Mouse (Mus musculus): ENCODE measurements at regions not wholly inside any gene's neighbourhood (a gene's known extent, or its start where the extent isn't known, plus 50 kb on each side); places are given as distances from the start of the nearest gene placed in this dataset.
A peak's percentile ranks its signal among the peaks of the same experiment; 100 is the strongest.

GRCm38 (mm10) chr1:45575131-45575530 lies 72.0 kb upstream of the Col5a2 start:
- WGBS = 20% methylated on average over 3 of the region's 3 CpGs
- Histone ChIP-seq H3K36me3 (no peaks in the 10 kb centered on the region), H3K4me3 (no peak overlapping the region), H3K27ac (no peak overlapping the region), H3K27me3 (no peaks in the 10 kb centered on the region), H3K9me3 (no peaks in the 10 kb centered on the region), H3K4me2 (replicated peaks) (no peak overlapping the region), H3K9ac (no peak overlapping the region), H3K4me1 (no peaks in the 10 kb centered on the region)
- ATAC-seq (ENCODE audit: insufficient number of reproducible peaks, insufficient read depth, low FRiP score, low TSS enrichment) = no peak

- no peaks in the 10 kb centered on the region for H3K36me3 ChIP-seq
- H3K9me3 ChIP-seq = no peaks in the 10 kb centered on the region
- no peaks in the 10 kb centered on the region for H3K4me1 ChIP-seq
- H3K27ac ChIP-seq = no peak overlapping the region
- 80% methylated on average over 1 of the region's 1 CpGs for WGBS
- H3K27me3 ChIP-seq = no peaks in the 10 kb centered on the region
- no peak overlapping the region for H3K9ac ChIP-seq
- no peak overlapping the region for H3K4me2 ChIP-seq (replicated peaks)
- no peak for ATAC-seq (ENCODE audit: insufficient number of reproducible peaks, insufficient read depth, low FRiP score, low TSS enrichment)
- H3K4me3 ChIP-seq = no peak overlapping the region
These were observed 77.4 kb upstream of the Col5a2 start for GRCm38 (mm10) chr1:45580466-45580865.

- H3K27me3 ChIP-seq = no peaks in the 10 kb centered on the region
- no peak overlapping the region for H3K27ac ChIP-seq
- H3K9ac ChIP-seq = no peak overlapping the region
- no peaks in the 10 kb centered on the region for H3K9me3 ChIP-seq
- H3K36me3 ChIP-seq = no peaks in the 10 kb centered on the region
- H3K4me1 ChIP-seq = no peaks in the 10 kb centered on the region
- H3K4me2 ChIP-seq (replicated peaks) = no peak overlapping the region
- WGBS = 74% methylated on average over 9 of the region's 9 CpGs
- H3K4me3 ChIP-seq = no peak overlapping the region
- no peak for ATAC-seq (ENCODE audit: insufficient number of reproducible peaks, insufficient read depth, low FRiP score, low TSS enrichment)
These were observed 84.4 kb upstream of the Col5a2 start for GRCm38 (mm10) chr1:45587351-45588025.

GRCm38 (mm10) chr1:45597316-45597715 lies 94.2 kb upstream of the Col5a2 start:
- Histone ChIP-seq H3K4me3 (no peak overlapping the region), H3K4me1 (no peaks in the 10 kb centered on the region), H3K36me3 (no peaks in the 10 kb centered on the region), H3K9me3 (no peaks in the 10 kb centered on the region), H3K27me3 (no peaks in the 10 kb centered on the region), H3K9ac (no peak overlapping the region), H3K4me2 (replicated peaks) (no peak overlapping the region), H3K27ac (0 out of 2 replicates have a peak overlapping the region, but pooled peaks have one; percentile 41)
- no peak for ATAC-seq (ENCODE audit: insufficient number of reproducible peaks, insufficient read depth, low FRiP score, low TSS enrichment)
- WGBS = 24% methylated on average over 2 of the region's 2 CpGs

GRCm38 (mm10) chr1:45599421-45599820 lies 96.3 kb upstream of the Col5a2 start:
- Histone ChIP-seq H3K27me3 (no peaks in the 10 kb centered on the region), H3K9ac (no peak overlapping the region), H3K36me3 (no peaks in the 10 kb centered on the region), H3K9me3 (no peaks in the 10 kb centered on the region), H3K4me3 (no peak overlapping the region), H3K4me1 (no peaks in the 10 kb centered on the region), H3K27ac (0 out of 2 replicates have a peak overlapping the region, but pooled peaks have one; percentile 50), H3K4me2 (replicated peaks) (no peak overlapping the region)
- WGBS = 32% methylated on average over 1 of the region's 1 CpGs
- ATAC-seq (ENCODE audit: insufficient number of reproducible peaks, insufficient read depth, low FRiP score, low TSS enrichment) = no peak

- no peaks in the 10 kb centered on the region for H3K27me3 ChIP-seq
- H3K36me3 ChIP-seq = no peaks in the 10 kb centered on the region
- no peaks in the 10 kb centered on the region for H3K4me1 ChIP-seq
- no peak overlapping the region for H3K9ac ChIP-seq
- no peak overlapping the region for H3K4me3 ChIP-seq
- H3K9me3 ChIP-seq = no peaks in the 10 kb centered on the region
- H3K27ac ChIP-seq = peak overlapping the region; percentile 50; the same call in 1 of the 2 replicates
- WGBS = 53% methylated on average over 3 of the region's 3 CpGs
- ATAC-seq (ENCODE audit: insufficient number of reproducible peaks, insufficient read depth, low FRiP score, low TSS enrichment) = no peak
- H3K4me2 ChIP-seq (replicated peaks) = no peak overlapping the region
These were observed 96.9 kb upstream of the Col5a2 start for GRCm38 (mm10) chr1:45600011-45600410.

GRCm38 (mm10) chr1:45605571-45605970 lies 102.5 kb upstream of the Col5a2 start:
- 64% methylated on average over 1 of the region's 1 CpGs for WGBS

GRCm38 (mm10) chr1:45608316-45608715 lies 105.2 kb upstream of the Col5a2 start:
- Histone ChIP-seq H3K9me3 (no peaks in the 10 kb centered on the region), H3K27me3 (no peaks in the 10 kb centered on the region), H3K4me3 (no peak overlapping the region), H3K27ac (no peak overlapping the region), H3K4me1 (no peaks in the 10 kb centered on the region), H3K4me2 (replicated peaks) (no peak overlapping the region), H3K36me3 (no peaks in the 10 kb centered on the region), H3K9ac (no peak overlapping the region)
- no peak for ATAC-seq (ENCODE audit: insufficient number of reproducible peaks, insufficient read depth, low FRiP score, low TSS enrichment)

More at GRCm38 (mm10) chr1:45605571-45605970, 102.5 kb upstream of the Col5a2 start:
- no peak overlapping the region for H3K4me3 ChIP-seq
- H3K4me2 ChIP-seq (replicated peaks) = no peak overlapping the region
- no peak for ATAC-seq (ENCODE audit: insufficient number of reproducible peaks, insufficient read depth, low FRiP score, low TSS enrichment)
- no peak overlapping the region for H3K27ac ChIP-seq
- no peak overlapping the region for H3K9ac ChIP-seq
- H3K27me3 ChIP-seq = no peaks in the 10 kb centered on the region
- H3K9me3 ChIP-seq = no peaks in the 10 kb centered on the region
- H3K36me3 ChIP-seq = no peaks in the 10 kb centered on the region
- H3K4me1 ChIP-seq = no peaks in the 10 kb centered on the region

- Histone ChIP-seq H3K9ac (no peak overlapping the region), H3K9me3 (no peaks in the 10 kb centered on the region), H3K4me1 (no peaks in the 10 kb centered on the region), H3K4me2 (replicated peaks) (no peak overlapping the region), H3K27ac (no peak overlapping the region), H3K36me3 (no peaks in the 10 kb centered on the region), H3K27me3 (no peaks in the 10 kb centered on the region), H3K4me3 (no peak overlapping the region)
- 92% methylated on average over 2 of the region's 2 CpGs for WGBS
- ATAC-seq (ENCODE audit: insufficient number of reproducible peaks, insufficient read depth, low FRiP score, low TSS enrichment) = no peak
These were observed 115.9 kb upstream of the Col5a2 start for GRCm38 (mm10) chr1:45619008-45619407.

GRCm38 (mm10) chr1:45625921-45626320 lies 122.8 kb upstream of the Col5a2 start:
- no peaks in the 10 kb centered on the region for H3K27me3 ChIP-seq
- H3K4me1 ChIP-seq = no peaks in the 10 kb centered on the region
- 80% methylated on average over 5 of the region's 5 CpGs for WGBS
- no peak for ATAC-seq (ENCODE audit: insufficient number of reproducible peaks, insufficient read depth, low FRiP score, low TSS enrichment)
- H3K4me3 ChIP-seq = no peak overlapping the region
- no peak overlapping the region for H3K27ac ChIP-seq
- no peak overlapping the region for H3K4me2 ChIP-seq (replicated peaks)
- H3K9me3 ChIP-seq = no peaks in the 10 kb centered on the region
- no peak overlapping the region for H3K9ac ChIP-seq
- H3K36me3 ChIP-seq = no peaks in the 10 kb centered on the region

- WGBS = 68% methylated on average over 2 of the region's 2 CpGs
- Histone ChIP-seq H3K36me3 (no peaks in the 10 kb centered on the region), H3K4me1 (no peaks in the 10 kb centered on the region), H3K9me3 (no peaks in the 10 kb centered on the region), H3K4me2 (replicated peaks) (no peak overlapping the region), H3K27me3 (no peaks in the 10 kb centered on the region), H3K9ac (no peak overlapping the region), H3K4me3 (no peak overlapping the region), H3K27ac (no peak overlapping the region)
- ATAC-seq (ENCODE audit: insufficient number of reproducible peaks, insufficient read depth, low FRiP score, low TSS enrichment) = no peak
These were observed 123.7 kb upstream of the Col5a2 start for GRCm38 (mm10) chr1:45626733-45627132.

GRCm38 (mm10) chr1:45627840-45628239 lies 124.8 kb upstream of the Col5a2 start:
- Histone ChIP-seq H3K9ac (no peak overlapping the region), H3K27ac (no peak overlapping the region), H3K4me1 (no peaks in the 10 kb centered on the region), H3K36me3 (no peaks in the 10 kb centered on the region), H3K27me3 (no peaks in the 10 kb centered on the region), H3K4me3 (no peak overlapping the region), H3K9me3 (peaks cover 5% of the 10 kb centered on the region; the same call in 1 of the 2 replicates), H3K4me2 (replicated peaks) (no peak overlapping the region)
- whole genome bisulfite sequencing = 19% methylated on average over 2 of the region's 2 CpGs
- ATAC-seq (ENCODE audit: insufficient number of reproducible peaks, insufficient read depth, low FRiP score, low TSS enrichment) = no peak

Measured in embryonic facial prominence, embryonic 12.5 days (tissue).